Mouse (Mus musculus): ENCODE results near the gene Zc3h10. TPM values are rescaled to one million over a fixed set of nuclear protein-coding genes. Genes with fewer than 3 reads are reported as not detected.
"Not testable (repeated sequence)": the region's sequence is repeated elsewhere in the genome, so short reads cannot be mapped to it uniquely, and the experiment has no call there.

Gene Zc3h10
- polyA plus RNA-seq, 1 experiment from 2014 or later, result 15.3 TPM

- Histone ChIP-seq H3K27me3 (replicated peaks; ENCODE audit: insufficient read depth, low read length) (no peaks in the 10 kb centered on the region), H3K4me2 (replicated peaks; ENCODE audit: low read depth, low read length) (peak within 1 kb of the TSS; percentile 60), H3K36me3 (ENCODE audit: insufficient read depth, low read length) (peaks cover 11% of the 10 kb centered on the region; the same call in 1 of the 2 replicates), H3K4me1 (ENCODE audit: insufficient read depth, low read depth, low read length) (no peaks in the 10 kb centered on the region; the same call in 1 of the 2 replicates), H3K9ac (replicated peaks; ENCODE audit: low read depth) (peak within 1 kb of the TSS; percentile 87), H3K27ac (ENCODE audit: low read length) (peak within 1 kb of the TSS; percentile 96), H3K4me3 (ENCODE audit: low read depth, low read length) (peak within 1 kb of the TSS; percentile 66), H3K9me3 (ENCODE audit: low read length) (no peaks in the 10 kb centered on the region)
- ATAC-seq (peak; percentile 91), DNase-seq (ENCODE audit: low spot score) (peak; percentile 99)
- TF ChIP-seq CTCF (IDR thresholded peaks at IDR 0.05), result no peak
- TF ChIP-seq EP300 (IDR thresholded peaks at IDR 0.05), result peak; percentile 90
- 1% methylated on average over 31 of the region's 31 CpGs for WGBS
Observed at GRCm38 (mm10) chr10:128548947-128549681, 1.5 kb upstream of the Zc3h10 start, which contains the start of gene Rpl41. TSS of gene Rpl41 (minus strand) at chr10:128549305.

- peaks cover 18% of the 10 kb centered on the region; the same call in 1 of the 2 replicates for H3K36me3 ChIP-seq (ENCODE audit: insufficient read depth, low read length)
- DNase-seq (ENCODE audit: low spot score), result peak; percentile 46
- peak overlapping the region; percentile 60 for H3K4me2 ChIP-seq (replicated peaks; ENCODE audit: low read depth, low read length)
- H3K9me3 ChIP-seq (ENCODE audit: low read length); H3K27me3 ChIP-seq (replicated peaks; ENCODE audit: insufficient read depth, low read length); H3K4me1 ChIP-seq (ENCODE audit: insufficient read depth, low read depth, low read length); ATAC-seq: not testable (repeated sequence)
- H3K9ac ChIP-seq (replicated peaks; ENCODE audit: low read depth), result peak overlapping the region; percentile 87
- peak overlapping the region; percentile 96 for H3K27ac ChIP-seq (ENCODE audit: low read length)
- H3K4me3 ChIP-seq (ENCODE audit: low read depth, low read length), result peak overlapping the region; percentile 66
- WGBS, result 0% methylated on average over 20 of the region's 30 CpGs
Observed at GRCm38 (mm10) chr10:128548051-128548791, 647 bp upstream of the Zc3h10 start.

- Histone ChIP-seq H3K4me1 (ENCODE audit: insufficient read depth, low read depth, low read length) (no peaks in the 10 kb centered on the region; the same call in 1 of the 2 replicates), H3K9me3 (ENCODE audit: low read length) (no peaks in the 10 kb centered on the region), H3K27me3 (replicated peaks; ENCODE audit: insufficient read depth, low read length) (no peaks in the 10 kb centered on the region), H3K4me3 (ENCODE audit: low read depth, low read length) (peak overlapping the region; percentile 66), H3K4me2 (replicated peaks; ENCODE audit: low read depth, low read length) (peak overlapping the region; percentile 60), H3K27ac (ENCODE audit: low read length) (peak overlapping the region; percentile 88), H3K9ac (replicated peaks; ENCODE audit: low read depth) (peak overlapping the region; percentile 27), H3K36me3 (ENCODE audit: insufficient read depth, low read length) (peaks cover 23% of the 10 kb centered on the region; the same call in 1 of the 2 replicates)
- DNase-seq (ENCODE audit: low spot score) (peak; percentile 39), ATAC-seq (no peak)
- 15% methylated on average over 7 of the region's 7 CpGs for WGBS
- no peak for TF ChIP-seq CTCF (IDR thresholded peaks at IDR 0.05)
- TF ChIP-seq EP300 (IDR thresholded peaks at IDR 0.05), result no peak
Observed at GRCm38 (mm10) chr10:128546787-128547186, 787 bp downstream of the Zc3h10 start.

- TF ChIP-seq CTCF (IDR thresholded peaks at IDR 0.05) (peak; percentile 84), EP300 (IDR thresholded peaks at IDR 0.05) (no peak)
- Histone ChIP-seq H3K36me3 (ENCODE audit: insufficient read depth, low read length) (peaks cover 23% of the 10 kb centered on the region; the same call in 1 of the 2 replicates), H3K4me1 (ENCODE audit: insufficient read depth, low read depth, low read length) (no peaks in the 10 kb centered on the region; the same call in 1 of the 2 replicates), H3K4me3 (ENCODE audit: low read depth, low read length) (peak overlapping the region; percentile 66), H3K9ac (replicated peaks; ENCODE audit: low read depth) (no peak overlapping the region), H3K9me3 (ENCODE audit: low read length) (no peaks in the 10 kb centered on the region), H3K27me3 (replicated peaks; ENCODE audit: insufficient read depth, low read length) (no peaks in the 10 kb centered on the region), H3K27ac (ENCODE audit: low read length) (peak overlapping the region; percentile 88; the same call in 1 of the 2 replicates), H3K4me2 (replicated peaks; ENCODE audit: low read depth, low read length) (peak overlapping the region; percentile 60)
- no peak; the same call in 1 of the 2 replicates for ATAC-seq
- WGBS, result 6% methylated on average over 4 of the region's 4 CpGs
- peak; percentile 96 for DNase-seq (ENCODE audit: low spot score)
Observed at GRCm38 (mm10) chr10:128546361-128546760, 1.2 kb downstream of the Zc3h10 start.

DNA sequence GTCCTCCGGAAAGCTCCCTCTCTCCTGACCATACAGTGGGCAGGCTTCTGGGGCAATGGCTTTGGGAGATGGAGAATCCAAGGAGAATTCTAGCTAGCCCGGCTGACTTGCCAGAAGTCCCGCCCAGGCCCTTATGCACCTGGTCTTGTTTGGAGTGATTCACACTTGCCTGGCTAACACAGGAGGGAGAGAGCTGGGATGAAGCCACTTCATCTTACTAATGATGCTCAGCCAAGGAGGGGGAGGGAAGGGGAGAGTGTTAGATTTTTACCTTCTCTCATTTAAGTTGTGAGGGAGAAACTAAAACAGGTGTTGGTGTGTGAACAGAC is 2.0 kb downstream of the Zc3h10 start:
- H3K9me3 ChIP-seq (ENCODE audit: low read length), result no peaks in the 10 kb centered on the region
- H3K4me1 ChIP-seq (ENCODE audit: insufficient read depth, low read depth, low read length), result no peaks in the 10 kb centered on the region; the same call in 1 of the 2 replicates
- ATAC-seq (no peak), DNase-seq (ENCODE audit: low spot score) (no peak)
- 84% methylated on average over 3 of the region's 3 CpGs for WGBS
- no peak overlapping the region for H3K4me2 ChIP-seq (replicated peaks; ENCODE audit: low read depth, low read length)
- no peak overlapping the region for H3K9ac ChIP-seq (replicated peaks; ENCODE audit: low read depth)
- no peak overlapping the region for H3K27ac ChIP-seq (ENCODE audit: low read length)
- peaks cover 23% of the 10 kb centered on the region; the same call in 1 of the 2 replicates for H3K36me3 ChIP-seq (ENCODE audit: insufficient read depth, low read length)
- no peak overlapping the region for H3K4me3 ChIP-seq (ENCODE audit: low read depth, low read length)
- no peak for TF ChIP-seq EP300 (IDR thresholded peaks at IDR 0.05)
- no peak for TF ChIP-seq CTCF (IDR thresholded peaks at IDR 0.05)
- no peaks in the 10 kb centered on the region for H3K27me3 ChIP-seq (replicated peaks; ENCODE audit: insufficient read depth, low read length)

All from lung, postnatal 0 days (tissue).